In the genomic region with DNA sequence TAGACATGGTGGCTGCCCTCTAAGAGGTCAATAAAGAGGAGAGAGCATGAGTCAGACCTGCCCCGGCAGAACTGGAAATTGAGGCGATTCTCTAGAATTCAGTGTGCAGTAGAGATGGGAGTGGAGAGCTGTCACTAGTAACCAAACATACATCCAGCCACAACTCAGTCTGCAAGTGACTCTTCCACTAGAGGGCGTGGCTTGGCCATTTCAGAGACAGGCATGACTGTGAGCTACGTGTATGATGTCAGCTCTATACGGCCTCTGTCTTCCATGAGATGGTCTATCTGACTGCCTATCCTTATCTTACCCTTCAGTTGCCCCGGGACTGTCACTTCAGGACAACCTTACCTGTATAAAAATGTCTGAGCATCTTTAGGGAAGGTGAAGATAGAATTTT, we compare ENCODE assay signal across 8 mouse cellular contexts. TPM values are rescaled to one million over a fixed set of nuclear protein-coding genes. Genes with fewer than 3 reads are reported as not detected.
DNase-seq lines count a peak whose midpoint lies in the region; ATAC-seq and TF ChIP-seq lines count a peak whose summit lies in the region.

No protein-coding gene starts in this region.

- no peaks in the 10 kb centered on the region for H3K4me1 ChIP-seq in midbrain, embryonic 14.5 days (ENCODE audit: control insufficient read depth, insufficient read depth, low read length)
- H3K4me1 ChIP-seq in midbrain, embryonic 15.5 days = no peaks in the 10 kb centered on the region
- no peaks in the 10 kb centered on the region for H3K4me1 ChIP-seq in intestine, postnatal 0 days (replicated peaks; ENCODE audit: control insufficient read depth, insufficient read depth, low read length)

- no peaks in the 10 kb centered on the region for H3K27me3 ChIP-seq in midbrain, embryonic 14.5 days (ENCODE audit: control insufficient read depth, insufficient read depth, low read length)
- no peaks in the 10 kb centered on the region for H3K27me3 ChIP-seq in midbrain, embryonic 15.5 days (replicated peaks)
- H3K27me3 ChIP-seq in intestine, postnatal 0 days (replicated peaks; ENCODE audit: control insufficient read depth, insufficient read depth, low read length) = no peaks in the 10 kb centered on the region

- H3K9me3 ChIP-seq in midbrain, embryonic 14.5 days (ENCODE audit: control insufficient read depth, low read length) = no peaks in the 10 kb centered on the region
- H3K9me3 ChIP-seq in midbrain, embryonic 15.5 days = no peaks in the 10 kb centered on the region
- no peaks in the 10 kb centered on the region for H3K9me3 ChIP-seq in intestine, postnatal 0 days (ENCODE audit: control insufficient read depth)

- TF ChIP-seq CTCF in intestine, postnatal 0 days (IDR thresholded peaks at IDR 0.05; ENCODE audit: low read depth) = peak; percentile 90

- H3K36me3 ChIP-seq in midbrain, embryonic 14.5 days (ENCODE audit: control insufficient read depth, insufficient read depth, low read length) = no peaks in the 10 kb centered on the region
- H3K36me3 ChIP-seq in midbrain, embryonic 15.5 days (replicated peaks) = no peaks in the 10 kb centered on the region
- H3K36me3 ChIP-seq in intestine, postnatal 0 days (ENCODE audit: control insufficient read depth, insufficient read depth) = no peaks in the 10 kb centered on the region

- no peak for ATAC-seq in midbrain, embryonic 14.5 days (ENCODE audit: low FRiP score, low TSS enrichment)
- no peak for ATAC-seq in midbrain, embryonic 15.5 days (replicated peaks)
- peak; percentile 79 for ATAC-seq in intestine, postnatal 0 days

- no peak overlapping the region for H3K27ac ChIP-seq in midbrain, embryonic 14.5 days (replicated peaks; ENCODE audit: low read depth, low read length)
- H3K27ac ChIP-seq in midbrain, embryonic 15.5 days = no peak overlapping the region
- H3K27ac ChIP-seq in intestine, postnatal 0 days (ENCODE audit: low read depth, low read length) = no peak overlapping the region

- DNase-seq in adrenal gland, adult (ENCODE audit: inconsistent age in 2 of 2, low spot score in 1 of 2) = peak; percentile 40 to 73
- no peak for DNase-seq in adrenal gland, postnatal 4 days (ENCODE audit: low spot score in 2 of 2)
- peak; percentile 44 for DNase-seq in midbrain, embryonic 14.5 days
- peak; percentile 42 for DNase-seq in c-Kit-positive CD71-positive TER-119-positive erythroid progenitor cells, embryonic 14.5 days (ENCODE audit: low spot score)
- peak; percentile 41 for DNase-seq in lung, postnatal 25 days (ENCODE audit: low spot score)
- DNase-seq in thymus, postnatal 36 days = peak; percentile 19 to 27

- H3K4me2 ChIP-seq in midbrain, embryonic 14.5 days (ENCODE audit: low read length) = no peak overlapping the region
- no peak overlapping the region for H3K4me2 ChIP-seq in midbrain, embryonic 15.5 days
- H3K4me2 ChIP-seq in intestine, postnatal 0 days (replicated peaks; ENCODE audit: low read depth) = no peak overlapping the region

- H3K4me3 ChIP-seq in midbrain, embryonic 14.5 days (replicated peaks; ENCODE audit: low read depth, low read length) = no peak overlapping the region
- H3K4me3 ChIP-seq in midbrain, embryonic 15.5 days = no peak overlapping the region
- H3K4me3 ChIP-seq in intestine, postnatal 0 days (ENCODE audit: low read depth, low read length) = no peak overlapping the region

- WGBS in midbrain, embryonic 14.5 days = 50% methylated on average over 6 of the region's 6 CpGs
- 54% methylated on average over 6 of the region's 6 CpGs for WGBS in midbrain, embryonic 15.5 days
- WGBS in intestine, postnatal 0 days = 24% methylated on average over 6 of the region's 6 CpGs

- H3K9ac ChIP-seq in midbrain, embryonic 14.5 days (replicated peaks; ENCODE audit: low read length) = no peak overlapping the region
- H3K9ac ChIP-seq in midbrain, embryonic 15.5 days = no peak overlapping the region
- no peak overlapping the region for H3K9ac ChIP-seq in intestine, postnatal 0 days (ENCODE audit: low read depth, low read length)

RNA-seq across cellular contexts. Expression of a gene that starts 26.0 kb away (rescaled TPM):
- 10 to 100 TPM; 38.2 to 40.9 TPM for total RNA-seq in adrenal gland, postnatal 4 days (2021)
- 127 and 128 TPM in 2 replicates for polyA plus RNA-seq in midbrain, embryonic 14.5 days (2014; fragmentation: Nextera tagmentation; extraction: Ambion mirVana)
- polyA plus RNA-seq in midbrain, embryonic 15.5 days (2015; fragmentation: Nextera tagmentation; extraction: Ambion mirVana) = 104 and 110 TPM in 2 replicates
- 119 and 124 TPM in 2 replicates for polyA plus RNA-seq in intestine, postnatal 0 days (2015; fragmentation: Nextera tagmentation; extraction: Ambion mirVana)

RNA-seq across cellular contexts. Expression of a gene that starts 55.3 kb away (rescaled TPM):
- 10 to 100 TPM; 65.9 to 67.4 TPM for total RNA-seq in adrenal gland, postnatal 4 days (2021)
- 46.2 and 47.3 TPM in 2 replicates for polyA plus RNA-seq in midbrain, embryonic 14.5 days (2014; fragmentation: Nextera tagmentation; extraction: Ambion mirVana)
- polyA plus RNA-seq in midbrain, embryonic 15.5 days (2015; fragmentation: Nextera tagmentation; extraction: Ambion mirVana) = 29.8 and 33.3 TPM in 2 replicates
- polyA plus RNA-seq in intestine, postnatal 0 days (2015; fragmentation: Nextera tagmentation; extraction: Ambion mirVana) = 14.8 and 19.6 TPM in 2 replicates

Comparison
In these comparisons a context has a peak if more than half of its experiments do, and no peak if none do; other contexts are left out.
1. DNase-seq: peak in adrenal gland, adult (2 of 2), midbrain, embryonic 14.5 days (single experiment), c-Kit-positive CD71-positive TER-119-positive erythroid progenitor cells, embryonic 14.5 days (single experiment), lung, postnatal 25 days (single experiment) and thymus, postnatal 36 days (2 of 2); none in adrenal gland, postnatal 4 days (0 of 2).